Comparison of ENCODE assay signal across 1 mouse cellular context in genomic region chr4:139338145-139338544, GRCm38 (mm10).
TF ChIP-seq lines count a peak whose summit lies in the region.

No protein-coding gene starts in this region.

TF ChIP-seq in ES-E14, 5 proteins besides CTCF, POLR2A, EP300 and RAD21 (continued from another document):
- TF ChIP-seq ZC3H11A (IDR thresholded peaks at IDR 0.05; ENCODE audit: borderline replicate concordance, low read depth, low read length) (no peak), CHD2 (IDR thresholded peaks at IDR 0.05; ENCODE audit: low read depth, low read length) (no peak), HCFC1 (IDR thresholded peaks at IDR 0.05; ENCODE audit: borderline replicate concordance, insufficient read depth, low read length) (no peak)
TF ChIP-seq in ES-E14: peak in this region for 0.
